Mouse (Mus musculus) neural tube, embryonic 12.5 days (tissue): ENCODE measurements at regions not wholly inside any gene's neighbourhood (a gene's known extent, or its start where the extent isn't known, plus 50 kb on each side); places are given as distances from the start of the nearest gene placed in this dataset.
A peak's percentile ranks its signal among the peaks of the same experiment; 100 is the strongest.

ENCODE experiments used
- ATAC-seq: fragments of 200-750 bp; cut with Nextera tagmentation; 2 replicates; pipeline ENCODE4 v1.8.0; 2017; ENCODE audit warnings: low read depth, mild to moderate bottlenecking, moderate TSS enrichment, moderate library complexity; ENCODE audit not compliant: low FRiP score
- H3K27ac ChIP-seq: fragments of 300-500 bp; sonication (generic); 2 replicates; pipeline ENCODE4 v1.5.1; 2016
- H3K27me3 ChIP-seq: fragments of 300-500 bp; sonication (generic); replicated peaks from 2 replicates; pipeline ENCODE4 v1.6.1; 2016; ENCODE audit warnings: mild to moderate bottlenecking
- H3K36me3 ChIP-seq: fragments of 300-500 bp; sonication (generic); 2 replicates; pipeline ENCODE4 v1.6.1; 2016; ENCODE audit warnings: mild to moderate bottlenecking
- H3K4me1 ChIP-seq: fragments of 300-500 bp; sonication (generic); 2 replicates; pipeline ENCODE4 v1.6.1; 2016
- H3K4me2 ChIP-seq: fragments of 300-500 bp; sonication (generic); replicated peaks from 2 replicates; pipeline ENCODE4 v1.6.1; 2016; ENCODE audit warnings: mild to moderate bottlenecking
- H3K4me3 ChIP-seq: fragments of 300-500 bp; sonication (generic); 2 replicates; pipeline ENCODE4 v1.5.1; 2016
- H3K9ac ChIP-seq: fragments of 300-500 bp; sonication (generic); 2 replicates; pipeline ENCODE4 v1.6.1; 2016; ENCODE audit warnings: mild to moderate bottlenecking
- H3K9me3 ChIP-seq: fragments of 300-500 bp; sonication (generic); 2 replicates; pipeline ENCODE4 v1.6.1; 2016; ENCODE audit warnings: mild to moderate bottlenecking
- WGBS: fragments of 180-500 bp; shearing (Covaris S2); methylation state at CpG from one replicate; pipeline ENCODE4 v1.1.7; 2016; 5-methylcytosine and 5-hydroxymethylcytosine counted together

DNA sequence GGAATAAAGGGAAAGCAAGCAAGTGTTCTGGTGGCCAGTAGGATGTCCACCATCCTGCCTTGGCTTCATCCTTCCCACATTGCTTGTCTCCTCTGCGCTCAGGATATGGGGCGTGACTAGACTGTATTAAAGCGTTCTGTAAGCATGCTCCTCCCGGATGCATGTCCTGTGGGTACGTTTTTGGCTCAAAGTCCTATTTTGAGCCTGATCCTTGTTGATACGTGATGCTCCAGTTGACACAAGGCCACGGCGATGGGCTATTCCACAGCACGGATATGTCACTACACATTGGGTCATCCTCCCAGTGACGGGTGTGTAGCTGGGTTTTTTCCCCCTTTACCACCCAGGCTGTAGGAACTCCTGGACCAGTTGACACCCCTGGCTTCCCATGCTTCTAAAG is 110.6 kb downstream of the Mn1 start:
- Histone ChIP-seq H3K9ac (no peak overlapping the region), H3K36me3 (no peaks in the 10 kb centered on the region), H3K4me3 (no peak overlapping the region), H3K9me3 (no peaks in the 10 kb centered on the region), H3K27me3 (peaks cover 10% of the 10 kb centered on the region), H3K27ac (no peak overlapping the region), H3K4me2 (no peak overlapping the region), H3K4me1 (peaks cover 39% of the 10 kb centered on the region)
- 91% methylated on average over 10 of the region's 10 CpGs for WGBS
- no peak for ATAC-seq

DNA sequence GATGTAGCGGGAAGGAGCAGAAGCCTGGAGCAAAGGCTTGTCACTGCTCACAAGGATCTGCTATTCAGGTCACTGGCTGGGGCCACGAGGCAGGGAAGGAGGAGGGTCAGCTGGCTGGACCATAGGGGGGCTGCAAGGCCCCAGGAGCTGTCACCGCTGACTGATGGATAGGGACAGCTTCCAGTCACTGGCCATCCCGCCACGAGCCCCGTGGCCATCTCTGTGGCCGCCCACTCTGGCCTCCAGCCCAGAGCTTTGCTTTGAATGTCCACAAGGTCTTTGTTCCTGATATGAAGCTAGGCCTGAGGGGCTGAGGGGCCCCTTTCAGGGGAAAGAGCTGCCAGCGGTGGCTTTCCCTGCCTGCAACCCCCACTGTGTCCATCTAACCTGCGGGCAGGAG is 111.9 kb downstream of the Mn1 start:
- 0 out of 2 replicates have a peak overlapping the region, but pooled peaks have one; percentile 26 for H3K9ac ChIP-seq

DNA sequence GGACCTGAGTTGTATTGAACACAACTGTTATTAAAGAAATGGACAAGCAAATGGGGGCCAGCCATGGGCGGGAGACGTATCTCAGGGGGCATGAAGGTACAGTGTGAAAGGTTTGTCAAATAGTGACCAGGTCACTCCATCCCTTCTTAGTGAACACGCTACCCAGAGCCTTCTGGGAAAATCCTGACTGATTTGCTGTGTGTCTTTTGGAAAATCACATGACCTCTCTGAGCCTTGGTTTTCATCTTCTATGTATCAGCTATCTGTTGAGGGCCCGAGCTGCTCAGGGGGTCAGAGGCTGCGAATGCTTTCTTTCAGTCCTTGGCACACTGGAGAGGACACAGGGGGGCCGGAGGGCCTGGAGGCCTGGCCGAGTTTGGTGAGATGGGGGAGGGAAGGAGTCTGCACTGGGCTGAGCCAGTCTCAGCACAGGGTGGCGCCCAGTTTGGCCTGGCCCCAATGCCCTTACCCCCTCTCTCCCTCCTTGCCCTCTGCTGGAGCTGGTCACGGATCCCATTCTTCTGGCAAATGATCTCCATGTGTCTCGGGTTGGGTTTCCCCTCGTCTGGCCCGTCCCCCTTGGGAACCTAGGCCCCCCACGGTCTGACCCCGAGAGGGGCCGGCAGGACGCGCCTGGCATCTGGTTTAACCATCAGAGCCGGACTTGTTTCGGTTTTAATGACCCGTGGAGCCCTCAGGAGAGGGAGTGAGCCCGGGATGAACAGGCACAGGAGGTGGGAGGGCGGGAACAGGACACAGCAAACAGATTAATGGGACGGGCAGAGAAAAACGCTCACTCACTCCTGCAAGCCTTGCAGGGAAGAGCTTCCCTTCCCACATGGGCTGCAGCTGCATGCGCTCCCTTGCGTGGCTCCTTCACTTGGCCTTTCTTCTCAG is 113.7 kb downstream of the Mn1 start:
- ATAC-seq, result 0 out of 2 replicates have a peak, but pooled peaks have one; percentile 31
- Histone ChIP-seq H3K9ac (0 out of 2 replicates have a peak overlapping the region, but pooled peaks have one; percentile 17), H3K4me2 (peak overlapping the region; percentile 42), H3K4me3 (no peak overlapping the region), H3K36me3 (no peaks in the 10 kb centered on the region), H3K27ac (no peak overlapping the region), H3K9me3 (no peaks in the 10 kb centered on the region), H3K4me1 (peaks cover 55% of the 10 kb centered on the region), H3K27me3 (peaks cover 4% of the 10 kb centered on the region; the same call in 1 of the 2 replicates)
- WGBS, result 15% methylated on average over 26 of the region's 26 CpGs

More for the DNA sequence above, 111.9 kb downstream of the Mn1 start:
- 0 out of 2 replicates have a peak overlapping the region, but pooled peaks have one; percentile 10 for H3K4me2 ChIP-seq
- peaks cover 10% of the 10 kb centered on the region for H3K27me3 ChIP-seq
- no peak overlapping the region for H3K4me3 ChIP-seq
- H3K36me3 ChIP-seq, result no peaks in the 10 kb centered on the region
- H3K27ac ChIP-seq, result no peak overlapping the region
- no peaks in the 10 kb centered on the region for H3K9me3 ChIP-seq
- 12% methylated on average over 9 of the region's 9 CpGs for WGBS
- H3K4me1 ChIP-seq, result peaks cover 37% of the 10 kb centered on the region
- no peak for ATAC-seq

DNA sequence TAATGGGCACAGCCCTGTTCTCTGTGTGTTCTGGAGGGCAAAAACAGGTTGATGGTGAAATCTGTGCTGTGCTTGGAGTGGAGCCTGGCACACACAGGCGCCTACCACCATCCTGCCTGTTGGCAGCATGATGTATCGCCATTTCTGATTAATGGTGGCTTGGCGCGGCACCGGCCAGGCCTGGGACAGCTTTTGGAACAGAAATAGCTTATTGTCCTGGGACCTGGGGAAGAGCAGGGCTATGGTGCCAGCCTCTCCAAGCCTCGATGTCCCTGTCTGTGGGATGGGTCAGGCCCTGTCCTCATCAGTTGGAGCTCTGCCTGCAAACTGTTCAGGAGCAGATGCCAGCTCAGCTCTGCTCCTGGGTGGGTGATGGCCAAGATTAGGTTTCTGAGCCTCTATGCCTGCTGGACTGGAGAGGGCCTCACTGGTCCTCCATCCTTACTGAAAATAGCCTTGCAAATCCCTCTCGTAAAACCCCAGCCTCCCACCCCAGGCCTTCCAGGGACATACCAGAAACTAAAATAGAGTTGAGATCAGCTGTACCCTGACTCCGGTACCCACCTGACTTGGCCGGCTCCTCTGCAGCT is 115.4 kb downstream of the Mn1 start:
- H3K27me3 ChIP-seq, result peaks cover 4% of the 10 kb centered on the region; the same call in 1 of the 2 replicates
- H3K36me3 ChIP-seq, result no peaks in the 10 kb centered on the region
- no peaks in the 10 kb centered on the region for H3K9me3 ChIP-seq
- H3K4me2 ChIP-seq, result no peak overlapping the region
- 77% methylated on average over 9 of the region's 9 CpGs for WGBS
- H3K4me3 ChIP-seq, result no peak overlapping the region
- H3K9ac ChIP-seq, result no peak overlapping the region
- peaks cover 62% of the 10 kb centered on the region for H3K4me1 ChIP-seq
- ATAC-seq, result no peak
- no peak overlapping the region for H3K27ac ChIP-seq

DNA sequence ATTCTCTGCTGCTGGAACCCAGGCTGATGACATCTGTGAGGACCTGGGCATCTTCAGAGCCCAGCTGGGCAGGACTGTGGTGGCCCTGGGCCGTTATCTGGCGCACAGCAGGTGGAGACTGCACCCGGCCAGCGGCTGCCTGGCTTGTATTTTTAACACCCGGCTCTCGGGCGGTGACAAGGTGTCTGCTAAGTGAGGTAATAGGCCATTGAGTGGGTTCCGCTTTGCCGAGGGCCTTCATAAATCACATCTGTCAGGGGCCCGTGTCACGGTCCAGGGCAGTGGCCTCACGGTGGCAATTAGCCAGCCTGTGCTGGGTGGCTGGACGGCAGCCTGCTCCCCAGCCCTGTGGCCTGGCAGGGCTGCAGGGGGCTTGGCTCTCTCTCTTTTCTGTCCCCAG is 118.8 kb downstream of the Mn1 start:
- Histone ChIP-seq H3K9me3 (no peaks in the 10 kb centered on the region), H3K4me1 (peaks cover 50% of the 10 kb centered on the region), H3K9ac (no peak overlapping the region), H3K4me2 (peak overlapping the region; percentile 15), H3K36me3 (no peaks in the 10 kb centered on the region), H3K4me3 (no peak overlapping the region), H3K27me3 (no peaks in the 10 kb centered on the region; the same call in 1 of the 2 replicates), H3K27ac (no peak overlapping the region)
- WGBS, result 5% methylated on average over 13 of the region's 13 CpGs
- 0 out of 2 replicates have a peak, but pooled peaks have one; percentile 22 for ATAC-seq

DNA sequence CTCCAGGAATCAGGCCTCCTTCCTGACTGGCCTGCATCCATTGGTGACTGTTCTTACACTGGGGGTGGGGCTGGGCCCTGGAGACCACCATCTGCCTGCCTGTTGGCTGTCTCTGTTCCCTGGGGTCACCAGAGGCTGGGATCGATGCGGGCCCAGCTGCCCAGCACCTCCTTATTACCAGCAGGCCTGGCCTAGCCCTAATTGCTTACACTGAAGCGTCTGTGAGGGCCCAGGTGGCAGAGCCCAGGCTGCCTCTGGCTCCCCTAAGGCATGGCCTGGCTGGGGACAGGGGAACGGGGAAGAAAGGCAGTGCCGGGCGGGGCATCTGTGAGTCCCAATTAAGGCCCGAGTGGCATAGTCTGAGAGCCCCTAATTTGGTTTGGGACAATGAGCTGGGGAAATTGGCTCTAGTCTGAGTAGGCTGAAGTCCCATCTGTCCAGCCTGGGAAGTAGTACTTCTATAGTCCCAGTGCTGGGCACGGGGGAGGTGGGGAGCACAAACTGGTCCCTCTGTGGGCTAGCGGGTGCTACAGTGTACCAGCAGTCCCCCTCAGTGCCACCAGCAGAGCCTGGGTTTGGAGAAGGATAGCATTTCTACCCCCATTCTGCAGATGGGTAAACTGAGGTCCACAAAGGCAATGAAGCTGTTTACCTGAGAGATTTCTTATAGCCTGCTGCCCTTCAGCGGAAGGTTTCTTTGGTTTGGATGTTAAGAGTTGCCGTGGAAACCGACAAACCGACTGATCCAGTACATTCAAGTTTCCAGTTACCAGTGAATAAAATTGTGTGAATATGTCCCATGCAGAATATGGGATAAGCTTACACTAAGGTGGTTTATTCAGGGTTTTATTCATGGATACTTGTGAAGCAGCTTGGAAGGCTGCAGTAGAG is 121.6 kb downstream of the Mn1 start:
- H3K9ac ChIP-seq, result no peak overlapping the region
- 42% methylated on average over 13 of the region's 13 CpGs for WGBS
- H3K9me3 ChIP-seq, result no peaks in the 10 kb centered on the region
- H3K4me2 ChIP-seq, result no peak overlapping the region
- peaks cover 36% of the 10 kb centered on the region for H3K4me1 ChIP-seq
- no peaks in the 10 kb centered on the region for H3K27me3 ChIP-seq
- peak; percentile 55 for ATAC-seq
- H3K27ac ChIP-seq, result no peak overlapping the region
- no peak overlapping the region for H3K4me3 ChIP-seq
- no peaks in the 10 kb centered on the region for H3K36me3 ChIP-seq

DNA sequence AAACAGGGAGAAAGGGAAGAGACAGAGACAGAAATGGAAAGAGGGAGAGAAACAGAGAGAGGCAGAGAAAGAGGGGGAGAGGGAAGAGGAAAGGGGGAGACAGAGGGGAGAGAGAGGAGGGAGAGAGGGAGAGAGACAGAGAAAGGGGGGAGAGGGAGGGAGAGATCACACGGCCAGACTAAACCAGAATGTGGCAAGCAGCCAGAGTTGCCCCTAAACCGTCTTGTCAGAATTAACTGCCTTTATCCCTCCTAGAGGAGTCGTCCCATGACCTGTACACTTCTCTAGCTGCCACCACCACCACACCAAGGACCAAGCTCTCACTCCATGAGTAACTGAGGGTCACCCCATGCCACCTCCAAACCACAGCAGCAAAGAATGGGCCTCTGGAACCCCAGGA is 123.3 kb downstream of the Mn1 start:
- no peak for ATAC-seq
- H3K27ac ChIP-seq, result no peak overlapping the region

DNA sequence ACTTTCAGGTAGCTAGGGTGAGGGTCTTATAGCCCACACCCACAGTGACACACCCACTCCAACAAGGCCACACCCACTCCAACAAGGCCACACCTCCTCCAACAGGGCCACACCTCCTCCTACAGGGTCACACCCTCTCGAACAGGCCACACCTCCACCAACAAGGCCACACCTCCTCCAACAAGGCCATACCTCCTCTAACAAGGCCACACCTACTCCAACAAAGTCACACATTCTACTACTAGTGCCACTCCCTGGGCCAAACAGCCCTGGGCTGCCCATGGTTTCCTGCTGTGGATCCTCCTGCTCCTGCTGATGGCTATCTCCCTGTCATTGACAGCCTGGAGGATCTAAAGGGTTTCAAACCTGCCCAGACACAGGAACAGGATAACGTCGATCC is 124.9 kb downstream of the Mn1 start:
- H3K36me3 ChIP-seq, result no peaks in the 10 kb centered on the region
- H3K4me1 ChIP-seq, result peaks cover 12% of the 10 kb centered on the region
- no peak overlapping the region for H3K27ac ChIP-seq
- 90% methylated on average over 3 of the region's 3 CpGs for WGBS
- no peak overlapping the region for H3K4me3 ChIP-seq
- no peak for ATAC-seq
- no peak overlapping the region for H3K9ac ChIP-seq
- H3K4me2 ChIP-seq, result no peak overlapping the region
- H3K9me3 ChIP-seq, result no peaks in the 10 kb centered on the region
- H3K27me3 ChIP-seq, result peaks cover 7% of the 10 kb centered on the region; the same call in 1 of the 2 replicates

More for the DNA sequence above, 123.3 kb downstream of the Mn1 start:
- Histone ChIP-seq H3K4me2 (no peak overlapping the region), H3K36me3 (no peaks in the 10 kb centered on the region), H3K9me3 (no peaks in the 10 kb centered on the region), H3K9ac (no peak overlapping the region), H3K27me3 (no peaks in the 10 kb centered on the region; the same call in 1 of the 2 replicates), H3K4me3 (no peak overlapping the region), H3K4me1 (peaks cover 22% of the 10 kb centered on the region)
- WGBS, result 39% methylated on average over 3 of the region's 3 CpGs

DNA sequence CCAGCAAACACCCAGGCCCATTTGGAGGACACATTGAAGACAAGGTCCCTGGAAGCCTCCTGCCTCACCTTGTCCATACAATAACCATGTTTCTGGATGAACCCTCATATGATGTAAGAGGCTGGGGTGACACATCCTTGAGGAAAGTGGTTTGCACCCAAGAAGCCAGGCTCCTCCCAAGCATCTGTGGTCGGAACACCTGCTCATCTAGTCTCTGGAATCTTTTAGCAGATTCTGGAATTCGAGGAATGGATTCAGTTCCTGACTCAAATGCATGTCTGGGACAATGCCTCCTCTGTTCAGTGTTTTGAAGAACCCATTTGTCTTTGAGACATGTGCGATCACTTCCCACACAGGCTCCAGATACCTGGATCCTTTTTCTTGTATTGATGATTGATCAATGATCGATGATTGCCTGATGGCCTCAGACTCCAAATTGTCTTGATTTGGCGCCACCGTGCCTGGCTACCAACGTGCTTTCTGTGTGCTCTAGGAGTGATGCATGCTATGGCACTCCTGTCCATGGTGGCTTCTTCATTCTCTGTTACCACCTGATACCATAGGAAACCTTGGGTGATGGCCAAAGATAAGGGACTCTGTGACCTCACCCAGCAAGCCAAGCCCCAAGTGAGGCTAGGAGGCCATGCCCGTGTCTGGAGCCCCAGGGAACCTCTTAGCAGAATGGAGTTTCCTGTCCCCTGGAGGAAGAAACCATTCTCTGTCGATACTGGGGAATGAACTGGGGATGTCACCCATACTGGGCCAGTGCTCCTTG is 126.7 kb downstream of the Mn1 start:
- H3K9ac ChIP-seq, result no peak overlapping the region
- no peaks in the 10 kb centered on the region for H3K9me3 ChIP-seq
- no peaks in the 10 kb centered on the region for H3K36me3 ChIP-seq
- no peak overlapping the region for H3K4me3 ChIP-seq
- H3K27ac ChIP-seq, result no peak overlapping the region
- peaks cover 4% of the 10 kb centered on the region; the same call in 1 of the 2 replicates for H3K4me1 ChIP-seq
- H3K4me2 ChIP-seq, result no peak overlapping the region
- no peak for ATAC-seq
- H3K27me3 ChIP-seq, result peaks cover 10% of the 10 kb centered on the region; the same call in 1 of the 2 replicates
- WGBS, result 86% methylated on average over 9 of the region's 9 CpGs

DNA sequence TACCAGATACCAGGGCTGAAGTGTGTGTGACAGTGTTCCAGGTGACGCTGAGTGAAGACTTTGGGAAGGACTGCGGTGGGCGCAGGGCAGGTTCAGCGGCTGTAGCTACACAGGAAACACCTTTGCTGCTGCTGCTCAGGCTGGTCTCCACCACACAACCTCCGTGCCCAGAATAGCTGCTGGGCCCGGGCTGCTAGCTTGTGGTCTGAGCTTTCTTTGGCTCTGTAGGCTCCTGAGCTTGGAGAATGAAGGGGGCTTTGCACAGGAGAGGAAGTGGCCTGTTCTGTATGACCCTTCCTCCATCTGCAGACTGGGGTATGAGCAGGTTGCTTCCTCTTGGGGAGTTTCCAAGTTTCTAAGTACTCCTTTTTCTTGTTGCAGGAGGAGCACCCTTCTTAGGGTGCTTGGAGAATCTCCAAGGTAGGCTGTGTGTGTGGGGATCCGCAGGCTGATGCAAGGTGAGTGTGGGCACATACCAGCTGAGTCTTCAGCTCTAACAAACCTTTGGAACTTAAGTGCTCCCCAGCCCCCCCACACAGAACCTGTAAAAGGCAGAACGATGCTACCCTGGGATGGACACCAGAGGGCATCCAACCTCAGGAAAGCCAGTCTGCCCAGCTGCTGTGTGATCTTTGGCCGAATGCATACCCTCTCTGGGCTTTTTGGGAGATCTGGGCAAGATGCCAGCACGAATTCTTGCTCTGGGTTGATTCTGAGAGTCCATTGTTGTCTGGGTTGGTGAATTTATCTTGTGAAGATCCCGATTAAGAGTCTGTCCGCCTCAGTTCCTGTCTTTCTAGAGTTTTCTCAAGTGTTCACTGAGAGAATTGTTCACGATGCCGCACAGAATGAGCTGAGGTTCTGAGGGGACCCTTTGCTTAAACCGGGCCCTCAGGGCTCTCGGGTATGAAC is 136.6 kb downstream of the Mn1 start:
- WGBS, result 70% methylated on average over 16 of the region's 16 CpGs
- Histone ChIP-seq H3K9me3 (no peaks in the 10 kb centered on the region), H3K4me1 (peaks cover 37% of the 10 kb centered on the region), H3K27me3 (peaks cover 11% of the 10 kb centered on the region; the same call in 1 of the 2 replicates), H3K9ac (no peak overlapping the region), H3K4me2 (no peak overlapping the region), H3K4me3 (no peak overlapping the region), H3K36me3 (no peaks in the 10 kb centered on the region), H3K27ac (0 out of 2 replicates have a peak overlapping the region, but pooled peaks have one; percentile 62)
- ATAC-seq, result no peak
